Mouse (Mus musculus): ENCODE measurements around the gene Man2a2.

DNA sequence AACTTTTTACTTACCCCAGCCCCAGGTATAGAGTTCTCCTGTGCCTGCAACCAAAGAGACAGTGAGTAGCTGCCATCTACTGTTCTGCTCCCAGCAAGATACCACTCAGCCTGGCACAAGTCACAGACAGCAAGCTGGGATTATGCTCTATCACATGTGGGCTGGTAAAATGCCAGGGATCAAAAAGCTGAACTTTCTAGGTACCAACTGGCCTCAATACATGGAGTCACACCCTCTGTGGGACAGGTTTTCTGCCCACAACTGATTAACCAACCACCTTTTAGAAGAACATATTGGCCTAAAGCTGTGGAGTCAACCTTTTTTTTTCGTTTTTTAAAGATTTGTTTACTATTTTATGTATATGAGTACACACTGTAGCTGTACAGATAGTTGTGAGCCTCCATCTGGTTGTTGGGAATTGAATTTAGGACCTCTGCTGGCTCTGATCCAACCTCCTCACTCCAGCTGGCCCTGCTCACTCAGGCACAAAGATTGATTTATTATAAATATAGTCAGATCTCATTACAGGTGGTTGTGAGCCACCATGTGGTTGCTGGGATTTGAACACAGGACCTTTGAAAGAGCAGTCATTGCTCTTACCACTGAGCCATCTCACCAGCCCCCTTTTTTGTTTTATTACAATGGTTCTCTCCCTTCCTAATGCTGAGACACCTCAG is 53.6 kb downstream of the Man2a2 start:
- TF ChIP-seq POLR2A (IDR thresholded peaks at IDR 0.05; ENCODE audit: low read depth, low read length) (no peak), CTCF (conservative IDR thresholded peaks at IDR 0.05; ENCODE audit: insufficient read depth, insufficient read length, low read depth, low read length) (no peak)
